Mouse (Mus musculus) liver, embryonic 16.5 days (tissue): ENCODE results near the gene Lrmda. TPM values are rescaled to one million over a fixed set of nuclear protein-coding genes. Genes with fewer than 3 reads are reported as not detected.

ENCODE experiments used
- ATAC-seq: fragments of 200-750 bp; cut with Nextera tagmentation; 2 replicates; pipeline ENCODE4 v1.8.0; 2017; ENCODE audit warnings: low read depth, mild to moderate bottlenecking, moderate number of reproducible peaks, moderate library complexity
- H3K27ac ChIP-seq: fragments of 300-500 bp; sonication (generic); 2 replicates; pipeline ENCODE4 v1.5.1; 2014; ENCODE audit warnings: mild to moderate bottlenecking, low read length
- H3K27me3 ChIP-seq: fragments of 300-500 bp; sonication (generic); 2 replicates; pipeline ENCODE4 v1.6.1; 2014; ENCODE audit warnings: low read depth, low read length, mixed read lengths; ENCODE audit not compliant: control insufficient read depth, insufficient read depth
- H3K36me3 ChIP-seq: fragments of 300-500 bp; sonication (generic); 2 replicates; pipeline ENCODE4 v1.6.1; 2014; ENCODE audit warnings: mild to moderate bottlenecking; ENCODE audit not compliant: control insufficient read depth, insufficient read depth
- H3K4me1 ChIP-seq: fragments of 300-500 bp; sonication (generic); 2 replicates; pipeline ENCODE4 v1.6.1; 2014; ENCODE audit warnings: low read depth, low read length, mixed read lengths; ENCODE audit not compliant: control insufficient read depth
- H3K4me2 ChIP-seq: fragments of 300-500 bp; sonication (generic); 2 replicates; pipeline ENCODE4 v1.6.1; 2014; ENCODE audit warnings: low read depth, low read length, mixed read lengths
- H3K4me3 ChIP-seq: fragments of 300-500 bp; sonication (generic); 2 replicates; pipeline ENCODE4 v1.5.1; 2014; ENCODE audit warnings: low read depth, mild to moderate bottlenecking, low read length
- H3K9ac ChIP-seq: fragments of 300-500 bp; sonication (generic); 2 replicates; pipeline ENCODE4 v1.6.1; 2014; ENCODE audit warnings: low read depth, low read length
- H3K9me3 ChIP-seq: fragments of 300-500 bp; sonication (generic); replicated peaks from 2 replicates; pipeline ENCODE4 v1.6.1; 2016; ENCODE audit warnings: low read length; ENCODE audit not compliant: control insufficient read depth
- WGBS: fragments of 180-500 bp; shearing (Covaris S2); extraction: QIAGEN DNeasy Blood & Tissue Kit; methylation state at CpG from one replicate; pipeline ENCODE4 v1.1.7; 2014; ENCODE audit not compliant: insufficient replicate concordance; 5-methylcytosine and 5-hydroxymethylcytosine counted together
- polyA plus RNA-seq: library from polyadenylated mRNA; unstranded; fragments of >200 nt; fragmentation: Nextera tagmentation; extraction: Ambion mirVana; gene quantifications from 2 replicates; pipeline ENCODE4 v1.2.1, GENCODE M21; 2015

Gene Lrmda
- polyA plus RNA-seq = 0.46 TPM in 2 replicates

- no peaks in the 10 kb centered on the region for H3K36me3 ChIP-seq
- peak within 1 kb of the TSS; percentile 62 for H3K27ac ChIP-seq
- 0% methylated on average over 33 of the region's 33 CpGs for WGBS
- no peaks in the 10 kb centered on the region for H3K27me3 ChIP-seq
- peak; percentile 83 for ATAC-seq
- no peaks in the 10 kb centered on the region for H3K9me3 ChIP-seq
- peaks cover 3% of the 10 kb centered on the region for H3K4me1 ChIP-seq
- peak within 1 kb of the TSS; percentile 52 for H3K4me3 ChIP-seq
- peak within 1 kb of the TSS; percentile 59 for H3K9ac ChIP-seq
- peak within 1 kb of the TSS; percentile 72 for H3K4me2 ChIP-seq
These were observed at the start of gene Lrmda for GRCm38 (mm10) chr14:22019252-22019948. Gene Lrmda (plus strand): TSS chr14:22019712.

- 0 out of 2 replicates have a peak, but pooled peaks have one; percentile 35 for ATAC-seq
- Histone ChIP-seq H3K27ac (no peak overlapping the region), H3K4me1 (peaks cover 3% of the 10 kb centered on the region), H3K4me2 (no peak overlapping the region), H3K36me3 (no peaks in the 10 kb centered on the region), H3K9ac (no peak overlapping the region), H3K4me3 (no peak overlapping the region), H3K27me3 (peaks cover 55% of the 10 kb centered on the region), H3K9me3 (no peaks in the 10 kb centered on the region)
- WGBS = 2% methylated on average over 22 of the region's 22 CpGs
These were observed 38.0 kb upstream of the Lrmda start for GRCm38 (mm10) chr14:21981462-21981861.

- Histone ChIP-seq H3K27me3 (peaks cover 62% of the 10 kb centered on the region), H3K27ac (no peak overlapping the region), H3K9me3 (no peaks in the 10 kb centered on the region), H3K4me2 (no peak overlapping the region), H3K36me3 (no peaks in the 10 kb centered on the region), H3K4me1 (peaks cover 3% of the 10 kb centered on the region), H3K9ac (no peak overlapping the region), H3K4me3 (no peak overlapping the region)
- ATAC-seq = no peak
- 23% methylated on average over 14 of the region's 14 CpGs for WGBS
These were observed 37.4 kb upstream of the Lrmda start for GRCm38 (mm10) chr14:21982096-21982591.

- no peak for ATAC-seq
- 6% methylated on average over 38 of the region's 38 CpGs for WGBS
These were observed 36.8 kb upstream of the Lrmda start for GRCm38 (mm10) chr14:21982592-21983310.

GRCm38 (mm10) chr14:21983311-21983949, 36.1 kb upstream of the Lrmda start:
- H3K27me3 ChIP-seq = peaks cover 74% of the 10 kb centered on the region
- no peak overlapping the region for H3K27ac ChIP-seq
- ATAC-seq = no peak
- H3K9ac ChIP-seq = no peak overlapping the region
- peak overlapping the region; percentile 15; the same call in 1 of the 2 replicates for H3K4me3 ChIP-seq
- H3K4me2 ChIP-seq = peak overlapping the region; percentile 39
- H3K9me3 ChIP-seq = no peaks in the 10 kb centered on the region
- WGBS = 3% methylated on average over 22 of the region's 22 CpGs
- peaks cover 3% of the 10 kb centered on the region for H3K4me1 ChIP-seq
- H3K36me3 ChIP-seq = no peaks in the 10 kb centered on the region

More at GRCm38 (mm10) chr14:21982592-21983310, 36.8 kb upstream of the Lrmda start:
- Histone ChIP-seq H3K4me1 (peaks cover 3% of the 10 kb centered on the region), H3K4me2 (peak overlapping the region; percentile 39), H3K9ac (no peak overlapping the region), H3K36me3 (no peaks in the 10 kb centered on the region), H3K4me3 (peak overlapping the region; percentile 15; the same call in 1 of the 2 replicates), H3K27me3 (peaks cover 68% of the 10 kb centered on the region), H3K9me3 (no peaks in the 10 kb centered on the region), H3K27ac (no peak overlapping the region)

GRCm38 (mm10) chr14:21983950-21984730, 35.4 kb upstream of the Lrmda start:
- Histone ChIP-seq H3K4me2 (no peak overlapping the region), H3K4me3 (no peak overlapping the region; the same call in 1 of the 2 replicates), H3K27ac (no peak overlapping the region), H3K9ac (no peak overlapping the region), H3K27me3 (peaks cover 82% of the 10 kb centered on the region), H3K9me3 (no peaks in the 10 kb centered on the region), H3K4me1 (peaks cover 3% of the 10 kb centered on the region), H3K36me3 (no peaks in the 10 kb centered on the region)
- 9% methylated on average over 18 of the region's 18 CpGs for WGBS
- no peak for ATAC-seq

GRCm38 (mm10) chr14:21984757-21985425, 34.6 kb upstream of the Lrmda start:
- Histone ChIP-seq H3K27me3 (peaks cover 89% of the 10 kb centered on the region), H3K27ac (no peak overlapping the region), H3K36me3 (no peaks in the 10 kb centered on the region), H3K9ac (peak overlapping the region; percentile 20; the same call in 1 of the 2 replicates), H3K4me1 (peaks cover 3% of the 10 kb centered on the region), H3K4me2 (peak overlapping the region; percentile 54; the same call in 1 of the 2 replicates), H3K4me3 (peak overlapping the region; percentile 56), H3K9me3 (no peaks in the 10 kb centered on the region)
- 1% methylated on average over 49 of the region's 49 CpGs for WGBS
- ATAC-seq = no peak

GRCm38 (mm10) chr14:21985426-21985931, 34.0 kb upstream of the Lrmda start:
- peak overlapping the region; percentile 56 for H3K4me3 ChIP-seq
- H3K27ac ChIP-seq = no peak overlapping the region
- ATAC-seq = no peak
- H3K4me1 ChIP-seq = peaks cover 3% of the 10 kb centered on the region
- WGBS = 2% methylated on average over 33 of the region's 37 CpGs
- H3K9me3 ChIP-seq = no peaks in the 10 kb centered on the region
- H3K4me2 ChIP-seq = peak overlapping the region; percentile 54
- peaks cover 93% of the 10 kb centered on the region for H3K27me3 ChIP-seq
- H3K36me3 ChIP-seq = no peaks in the 10 kb centered on the region
- peak overlapping the region; percentile 20; the same call in 1 of the 2 replicates for H3K9ac ChIP-seq
